Mouse (Mus musculus) embryo, embryonic 10 days (tissue): ENCODE measurements around the gene Entpd6.

ENCODE experiments used
- DNase-seq: peaks from one replicate; pipeline ENCODE4 v3.0.0-alpha.2; 2015; ENCODE audit warnings: low spot score

Entpd6 gene

GRCm38 (mm10) chr2:150748854-150749253 is at the start of gene Entpd6:
Entpd6 (plus strand) TSS chr2:150749042.
- peak; percentile 97 for DNase-seq

DNA sequence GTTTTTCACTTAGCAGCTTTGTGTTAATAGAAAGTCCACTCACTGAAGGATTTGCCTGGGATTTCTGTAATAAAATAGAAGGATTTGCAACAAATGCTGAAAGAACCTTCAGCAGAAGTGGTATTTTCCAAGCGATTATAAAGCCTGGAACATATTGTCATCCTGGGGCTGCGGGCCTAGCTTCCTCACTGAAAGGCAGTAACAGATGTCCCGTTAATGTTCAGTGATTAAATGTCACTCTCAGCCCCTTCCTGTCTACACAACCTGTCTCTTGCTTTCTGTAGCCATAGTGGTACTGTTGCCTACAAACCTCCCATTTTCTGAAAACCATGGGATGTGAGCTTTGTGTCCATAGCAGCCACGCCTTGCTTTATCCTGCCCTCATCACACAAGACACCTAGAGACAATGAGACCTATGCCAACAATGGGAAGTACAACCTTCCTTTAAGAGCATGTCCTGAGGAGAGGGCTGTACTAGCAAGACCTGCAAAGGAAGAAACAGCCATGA is 36.6 kb upstream of the Entpd6 start:
- DNase-seq = no peak

DNA sequence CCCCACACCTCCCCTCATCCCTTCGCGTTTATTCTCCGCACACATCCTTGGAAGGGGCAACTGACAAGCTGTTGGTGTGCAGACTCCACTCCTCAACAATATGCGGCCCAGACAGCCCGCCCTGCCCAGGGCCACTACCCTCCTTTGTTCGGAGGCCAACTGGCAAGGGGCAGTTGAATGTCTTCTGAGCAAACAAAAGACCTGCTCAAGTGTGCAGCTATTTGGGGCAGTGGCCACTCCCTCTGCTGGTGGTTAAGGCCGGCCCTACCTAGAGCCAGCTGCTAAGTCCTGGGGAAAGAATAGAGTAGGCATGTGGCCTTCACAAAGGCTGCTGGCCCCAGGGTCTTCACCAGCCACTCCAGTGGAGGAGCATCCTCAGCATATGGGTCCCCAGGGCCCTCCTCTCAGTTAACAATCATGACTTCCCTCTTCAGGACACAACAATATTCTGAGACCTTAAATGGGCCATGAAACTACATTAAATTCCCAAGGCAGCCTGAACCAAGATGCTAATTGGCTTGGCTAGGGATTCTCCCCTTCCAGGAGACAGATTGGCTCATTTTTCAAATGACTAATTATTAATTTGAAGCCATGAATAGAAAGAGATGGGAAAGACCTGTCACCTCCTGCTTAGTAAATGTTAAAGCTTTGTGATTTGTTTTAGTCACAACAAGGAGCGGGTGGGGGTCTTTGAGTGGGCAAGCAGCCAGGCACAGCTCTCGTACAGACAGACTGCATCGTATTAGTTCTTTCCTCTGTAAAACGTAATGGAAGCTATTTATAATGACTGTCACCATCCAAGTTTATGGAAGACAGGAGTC is 12.9 kb upstream of the Entpd6 start:
- DNase-seq = peak; percentile 80

GRCm38 (mm10) chr2:150737881-150738280 is 11.0 kb upstream of the Entpd6 start:
- DNase-seq = no peak

DNA sequence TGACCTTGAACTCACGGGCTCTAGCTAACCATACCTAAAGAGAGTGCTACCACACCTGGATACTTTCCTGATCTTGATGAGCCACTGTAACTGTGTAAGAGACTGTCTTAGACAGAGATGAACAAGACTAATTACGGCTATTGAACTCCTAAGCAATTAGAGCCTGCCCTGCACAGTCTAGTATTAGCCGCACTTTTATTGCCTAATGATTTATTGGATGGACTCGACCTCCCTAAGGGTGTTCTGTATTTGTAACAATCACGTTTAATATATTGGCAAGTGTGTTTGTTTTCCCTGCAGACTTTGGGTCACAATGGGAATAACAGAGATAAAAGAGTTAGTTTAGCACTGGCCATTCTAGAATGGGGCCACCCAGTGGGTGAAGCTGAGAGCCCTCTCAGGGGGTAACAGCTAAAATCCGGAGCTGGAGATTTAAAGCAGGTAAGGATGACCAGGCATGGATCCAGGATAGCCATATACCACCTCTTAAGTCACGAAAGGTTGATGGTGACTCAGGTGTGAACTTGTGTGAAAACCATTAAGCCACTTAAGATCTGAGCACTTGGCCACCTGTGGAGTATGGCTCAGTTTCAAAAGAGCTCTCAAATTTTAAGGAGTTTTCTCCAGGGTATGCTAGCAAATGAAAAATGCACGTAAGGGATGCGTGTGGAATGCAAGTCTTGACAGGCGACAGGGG is 8.5 kb upstream of the Entpd6 start:
- no peak for DNase-seq

DNA sequence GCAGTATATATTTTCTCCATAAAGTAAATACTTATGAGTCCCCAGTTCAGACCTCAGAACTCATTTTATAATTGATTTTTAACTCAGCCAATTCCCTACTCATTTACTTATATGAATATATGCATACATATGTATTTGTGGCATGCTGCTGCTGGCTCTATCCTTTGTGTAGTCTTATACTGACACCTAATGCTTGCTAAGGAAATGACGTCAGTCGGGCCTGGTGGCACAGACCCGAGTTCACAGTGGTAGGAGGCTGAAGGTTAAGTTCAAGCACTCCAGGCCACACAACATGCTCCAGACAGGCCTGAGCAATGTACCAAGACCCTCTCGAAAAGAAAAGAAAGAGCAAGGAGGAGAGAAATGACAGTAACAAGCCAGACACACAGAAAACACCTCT is 7.4 kb upstream of the Entpd6 start:
- peak; percentile 52 for DNase-seq

DNA sequence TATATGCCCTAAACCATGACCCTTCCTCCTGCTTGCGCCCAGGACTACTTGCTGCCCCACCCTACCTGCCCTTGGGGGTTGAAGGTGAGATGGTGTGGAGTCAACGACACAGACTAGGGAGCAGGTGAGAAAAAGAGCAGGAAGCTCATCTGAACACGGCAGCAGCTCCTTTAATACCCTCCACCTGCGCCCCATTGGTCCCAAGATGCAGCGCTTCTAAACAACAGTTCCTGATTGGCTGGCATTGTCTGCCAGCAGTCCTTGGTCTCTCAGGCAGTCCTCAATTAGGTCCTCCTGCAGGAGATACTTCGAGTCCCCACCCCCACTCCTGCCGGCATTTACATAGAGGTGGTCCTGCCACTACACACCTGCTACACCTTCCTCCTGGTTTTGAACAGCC is 3.8 kb upstream of the Entpd6 start:
- DNase-seq = no peak

- DNase-seq = peak; percentile 59
Measured at GRCm38 (mm10) chr2:150749283-150749682, 441 bp downstream of the Entpd6 start.

DNA sequence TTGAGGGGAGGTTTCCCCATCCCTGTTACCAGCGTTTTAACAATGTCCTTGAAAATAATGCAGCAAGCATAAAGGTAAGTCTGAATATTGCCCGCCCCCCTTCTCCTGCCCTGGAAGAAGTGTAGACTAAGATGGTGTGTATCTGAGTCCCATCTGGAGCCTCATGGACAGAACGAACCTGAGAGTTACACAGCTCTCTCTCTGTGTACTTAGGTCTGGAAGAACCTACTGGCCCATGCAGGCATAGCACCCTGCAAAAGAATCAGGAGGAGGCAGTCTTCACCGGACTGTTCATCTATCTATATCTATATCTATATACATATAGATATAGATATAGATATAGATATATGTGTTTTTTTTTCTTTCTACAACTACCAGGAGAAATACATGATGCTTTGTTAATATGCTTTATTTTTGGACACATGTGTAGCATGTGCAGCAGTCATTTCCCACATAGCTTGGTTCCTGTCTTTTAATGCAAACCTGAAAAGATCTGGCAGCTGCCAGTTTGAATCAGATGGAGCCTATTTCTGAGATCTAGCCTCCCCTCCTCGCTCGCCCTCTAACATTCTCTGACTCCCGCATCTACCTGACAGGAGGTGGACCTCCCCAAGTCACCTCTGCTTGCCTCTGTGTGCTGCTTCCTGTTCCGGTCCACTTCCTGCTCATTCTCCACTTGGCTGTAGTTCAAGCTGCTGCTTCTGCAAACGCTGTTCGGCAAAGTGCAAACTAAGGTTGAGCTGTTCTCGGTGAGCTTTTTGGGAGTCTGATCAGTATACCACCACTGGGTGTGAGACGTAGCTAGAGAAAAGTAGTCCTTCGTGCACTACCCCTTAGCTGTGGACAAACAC is 1.5 kb downstream of the Entpd6 start:
- peak; percentile 15 for DNase-seq

GRCm38 (mm10) chr2:150755016-150755415 is 6.2 kb downstream of the Entpd6 start:
- no peak for DNase-seq

DNA sequence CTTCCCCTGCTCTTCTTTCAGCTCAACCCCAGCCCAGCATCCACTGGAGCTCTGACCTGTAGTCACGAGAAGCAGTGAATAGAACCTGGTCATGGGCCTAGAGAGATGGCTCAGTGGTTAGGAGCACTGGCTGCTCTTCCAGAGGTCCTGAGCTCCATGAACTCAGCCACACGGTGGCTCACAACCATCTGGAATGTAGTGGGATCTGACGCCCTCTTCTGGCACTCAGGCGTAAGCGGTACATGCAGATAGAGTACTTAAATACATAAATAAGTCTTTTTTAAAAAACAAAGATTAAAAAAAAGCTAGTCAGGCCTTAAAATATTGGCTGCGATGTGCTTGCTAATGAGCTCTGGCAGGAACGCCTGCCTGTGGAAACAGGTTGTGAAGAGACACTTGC is 12.6 kb downstream of the Entpd6 start:
- no peak for DNase-seq

DNA sequence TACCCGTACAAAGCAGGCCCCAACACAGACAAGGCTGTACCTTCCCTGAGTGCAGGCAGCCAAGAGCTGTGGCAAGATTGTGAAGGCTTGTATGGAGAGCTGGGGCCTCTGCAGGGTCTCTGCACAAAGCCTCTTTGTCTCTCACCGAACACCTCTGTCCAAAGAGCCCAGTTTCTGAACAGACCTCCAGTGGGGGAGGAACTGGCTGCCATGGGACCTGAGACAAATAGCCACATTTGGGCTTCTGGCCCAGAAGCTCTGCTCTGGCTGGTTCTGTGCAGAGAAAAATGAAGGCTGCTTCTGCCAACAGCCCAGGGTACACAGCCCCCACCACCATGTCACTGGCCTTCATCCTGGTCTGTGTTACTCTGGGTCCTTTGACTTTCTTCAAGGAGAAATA is 16.8 kb downstream of the Entpd6 start:
- DNase-seq = no peak

- no peak for DNase-seq
Measured at GRCm38 (mm10) chr2:150766083-150766862, 17.4 kb downstream of the Entpd6 start.

DNA sequence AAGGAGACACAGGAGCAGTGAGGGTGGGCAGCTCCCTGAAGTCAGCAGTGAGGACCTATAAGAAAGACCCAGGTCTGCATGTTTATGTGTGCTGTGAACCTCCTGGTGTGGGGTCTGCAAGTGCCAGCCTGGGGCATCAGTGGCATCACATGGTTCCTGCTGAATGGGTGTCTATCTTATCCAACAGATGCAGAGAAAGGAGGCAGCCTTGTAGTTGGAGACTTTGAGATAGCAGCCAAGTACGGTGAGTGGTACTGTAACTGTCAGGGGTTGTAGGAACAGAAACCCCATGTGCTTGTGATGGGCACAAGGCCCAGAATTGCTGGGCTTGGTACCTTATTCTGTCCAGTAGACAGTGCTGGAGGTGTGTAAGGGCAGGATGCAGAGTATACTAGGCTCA is 19.8 kb downstream of the Entpd6 start:
- no peak for DNase-seq

- no peak for DNase-seq
Measured at GRCm38 (mm10) chr2:150770747-150771146, 21.9 kb downstream of the Entpd6 start.

DNA sequence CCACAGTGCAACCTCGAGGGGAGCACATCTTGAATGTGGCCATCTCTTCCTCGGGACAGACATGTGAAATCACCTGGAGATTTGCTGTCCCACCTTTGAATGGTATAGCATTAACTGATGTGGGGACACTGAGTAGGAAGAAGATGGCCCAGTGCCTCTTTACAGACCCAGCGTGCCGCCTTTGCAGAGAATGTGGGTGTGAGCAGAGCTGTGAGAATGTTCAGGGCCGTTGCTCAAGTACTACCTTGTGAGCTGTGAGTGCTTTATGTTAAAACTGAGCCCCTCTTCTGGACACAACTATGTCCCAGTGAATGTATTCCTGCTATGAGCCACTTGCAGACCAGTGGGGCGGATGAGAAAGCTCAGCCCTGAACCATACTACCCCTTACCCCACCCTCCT is 22.3 kb downstream of the Entpd6 start:
- no peak for DNase-seq

- DNase-seq = no peak
Measured at GRCm38 (mm10) chr2:150771996-150772395, 23.2 kb downstream of the Entpd6 start.

- DNase-seq = no peak
Measured at GRCm38 (mm10) chr2:150772466-150773119, 23.8 kb downstream of the Entpd6 start.

DNA sequence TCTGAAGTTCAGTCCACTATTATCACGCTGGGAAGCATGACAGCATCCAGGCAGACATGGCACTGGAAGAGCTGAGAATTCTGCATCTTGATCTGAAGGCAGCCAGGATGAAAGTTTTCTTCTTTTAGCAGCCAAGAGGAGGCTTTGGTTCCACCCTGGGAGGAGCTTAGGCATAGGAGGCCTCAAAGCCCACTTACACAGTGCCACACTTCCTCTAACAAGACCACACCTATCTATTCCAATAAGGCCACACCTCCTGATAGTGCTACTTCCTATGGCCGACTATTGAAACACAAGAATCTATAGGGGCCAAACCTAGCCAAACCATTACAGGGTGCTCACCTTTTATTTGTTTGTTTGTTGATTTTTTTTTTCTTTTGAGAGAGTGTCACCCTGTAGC is 34.0 kb downstream of the Entpd6 start:
- DNase-seq = no peak

DNA sequence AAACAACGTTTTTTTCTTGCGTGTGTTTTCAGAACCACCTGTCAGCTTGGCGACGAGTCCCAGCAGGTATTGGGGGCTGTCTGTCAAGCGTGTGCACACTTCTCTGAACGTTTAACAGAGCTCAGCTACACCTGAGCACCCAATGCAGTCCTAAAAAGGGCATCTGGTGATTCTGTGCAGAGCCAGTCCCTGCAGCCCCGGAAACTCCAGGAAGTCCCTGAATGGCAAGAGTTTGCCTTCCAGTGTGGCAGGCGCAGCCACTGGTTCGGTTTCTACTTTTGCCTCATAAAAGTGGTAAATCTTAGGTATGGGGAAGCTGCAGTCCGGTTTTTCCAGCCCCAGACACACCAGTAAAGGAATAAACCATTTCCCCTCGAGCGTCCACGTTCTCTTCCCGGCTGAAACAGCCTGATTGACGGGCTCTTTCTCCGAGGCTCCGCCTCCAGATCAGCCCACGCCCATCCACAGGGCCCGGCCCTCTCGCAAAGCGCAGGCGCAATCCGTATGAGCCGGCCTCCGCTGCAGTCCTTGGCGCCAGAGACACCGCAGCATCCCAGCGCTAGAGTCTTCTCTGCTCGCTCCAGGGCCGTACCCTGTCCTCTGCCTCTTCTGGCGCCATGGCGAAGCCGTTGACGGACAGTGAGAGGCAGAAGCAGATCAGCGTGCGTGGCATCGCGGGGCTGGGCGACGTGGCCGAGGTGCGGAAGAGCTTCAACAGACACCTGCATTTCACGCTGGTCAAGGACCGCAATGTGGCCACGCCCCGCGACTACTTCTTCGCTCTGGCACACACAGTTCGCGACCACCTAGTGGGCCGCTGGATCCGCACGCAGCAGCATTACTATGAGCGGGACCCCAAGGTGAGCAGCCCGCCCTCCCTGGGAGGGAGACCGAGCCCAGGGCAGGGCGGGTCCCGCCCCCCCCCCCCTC is 37.7 kb downstream of the Entpd6 start, which contains the start of gene Pygb:
Gene Pygb, plus strand, starts transcription at position 485 of the 930 bp plus-strand sequence.
- DNase-seq = peak; percentile 95
